Mouse (Mus musculus) c-Kit-positive CD71-positive TER-119-positive erythroid progenitor cells, embryonic 14.5 days (primary cell): ENCODE results near the gene Iars2.
"Not testable (repeated sequence)": the region's sequence is repeated elsewhere in the genome, so short reads cannot be mapped to it uniquely, and the experiment has no call there.

Experiments used
- DNase-seq: peaks from one replicate; pipeline ENCODE4 v3.0.0-alpha.2; 2013; ENCODE audit warnings: low spot score

Gene Iars2

DNA sequence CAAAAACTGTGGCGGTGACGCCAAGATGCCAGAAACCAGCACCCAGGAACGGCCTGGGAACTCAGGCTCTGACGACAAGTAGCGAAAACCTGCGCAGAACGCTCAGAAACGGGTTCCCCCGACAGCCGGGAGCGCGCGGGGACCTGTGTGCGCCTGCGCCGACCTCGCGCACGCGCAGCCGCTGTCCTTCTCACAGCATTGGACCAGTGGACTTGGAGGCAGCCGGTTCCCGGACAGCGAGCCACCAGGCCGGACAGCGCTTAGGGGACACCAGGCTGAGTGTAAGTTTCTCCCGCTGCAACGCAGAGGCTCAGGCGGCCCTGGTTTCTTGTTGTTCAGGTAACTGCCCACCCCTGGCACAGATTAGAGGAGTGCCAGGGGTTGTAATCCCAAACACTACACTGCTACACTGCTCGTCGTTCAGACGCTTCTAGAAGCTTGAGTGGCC is 2.8 kb upstream of the Iars2 start, which contains the start of gene Bpnt1:
Gene Bpnt1, plus strand, starts transcription at position 167 of the 448 bp plus-strand sequence.
- peak; percentile 74 for DNase-seq

DNA sequence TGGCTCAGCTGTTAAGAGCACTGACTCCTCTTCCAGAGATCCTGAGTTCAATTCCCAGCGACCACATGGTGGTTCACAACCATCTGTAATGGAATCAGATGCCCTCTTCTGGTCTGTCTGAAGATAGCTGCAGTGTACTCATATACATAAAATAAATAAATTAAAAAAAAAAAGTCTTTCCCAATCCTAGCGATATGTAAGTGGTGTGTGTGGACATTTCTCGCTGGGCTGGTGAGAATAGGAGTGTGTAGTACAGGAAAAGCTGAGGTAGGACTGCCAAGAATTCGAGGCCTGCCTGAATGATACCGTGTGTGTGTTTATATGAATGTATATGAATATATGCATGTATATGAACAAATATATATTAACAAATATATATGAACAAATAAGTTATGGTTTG is 2.2 kb upstream of the Iars2 start:
- no peak for DNase-seq

- no peak for DNase-seq
Measured at GRCm38 (mm10) chr1:185329851-185330250, 655 bp upstream of the Iars2 start.

DNA sequence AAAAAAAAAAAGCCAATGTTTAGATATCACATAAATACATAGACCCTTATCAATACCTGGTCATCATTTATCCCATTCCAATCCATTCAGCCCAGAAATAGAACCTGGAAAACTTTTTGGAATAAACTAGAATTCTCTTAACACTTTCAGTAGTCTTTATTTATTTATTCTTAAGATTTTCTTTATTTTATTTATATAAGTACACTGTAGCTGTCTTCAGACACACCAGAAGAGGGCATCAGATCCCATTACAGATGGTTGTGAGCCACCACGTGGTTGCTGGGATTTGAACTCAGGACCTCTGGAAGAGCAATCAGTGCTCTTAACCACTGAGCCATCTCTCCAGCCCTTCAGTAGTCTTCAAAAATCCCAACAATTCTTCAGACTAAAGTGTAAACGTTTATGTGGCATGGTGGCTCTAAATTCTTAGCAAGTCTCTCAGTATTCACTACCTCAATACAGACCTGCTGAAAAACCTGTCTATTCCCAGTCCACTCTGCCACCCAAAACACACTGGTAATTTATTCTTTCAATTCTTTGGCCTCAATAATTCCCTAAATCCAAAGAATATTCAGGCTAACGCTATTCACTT is 1.3 kb downstream of the Iars2 start:
- not testable (repeated sequence) for DNase-seq

DNA sequence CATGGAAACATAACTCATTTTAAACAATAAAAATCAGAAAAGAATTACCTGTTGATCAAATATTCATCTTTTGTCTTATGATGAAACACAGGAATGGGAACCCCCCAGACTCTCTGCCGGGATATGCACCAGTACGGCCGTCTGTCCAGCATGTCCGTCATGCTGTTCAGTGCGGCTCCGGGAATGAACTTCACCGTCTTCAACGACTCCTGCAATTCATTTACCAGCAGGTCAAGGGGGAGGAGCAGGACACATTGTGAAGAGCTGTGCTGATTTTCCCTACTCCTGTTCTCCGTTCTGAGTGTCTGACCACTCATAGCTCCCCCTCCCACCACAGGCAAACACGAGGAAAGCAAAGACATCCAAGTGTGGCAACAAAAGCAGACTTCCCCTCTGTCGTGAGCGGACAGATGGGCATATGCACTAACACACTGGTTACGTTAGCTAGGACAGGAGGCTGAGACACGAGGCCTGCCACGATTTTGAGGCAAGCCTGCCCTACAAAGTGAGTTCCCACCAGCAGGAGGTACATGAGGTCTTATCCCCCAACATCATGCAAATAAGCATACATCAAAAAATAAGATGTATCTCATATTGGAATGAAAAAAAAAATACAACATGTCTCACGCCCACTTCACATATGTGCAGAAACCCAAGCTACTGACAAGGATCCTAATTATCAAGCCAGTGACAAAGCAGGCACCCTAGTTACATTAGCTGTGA is 13.2 kb downstream of the Iars2 start:
- DNase-seq = no peak

DNA sequence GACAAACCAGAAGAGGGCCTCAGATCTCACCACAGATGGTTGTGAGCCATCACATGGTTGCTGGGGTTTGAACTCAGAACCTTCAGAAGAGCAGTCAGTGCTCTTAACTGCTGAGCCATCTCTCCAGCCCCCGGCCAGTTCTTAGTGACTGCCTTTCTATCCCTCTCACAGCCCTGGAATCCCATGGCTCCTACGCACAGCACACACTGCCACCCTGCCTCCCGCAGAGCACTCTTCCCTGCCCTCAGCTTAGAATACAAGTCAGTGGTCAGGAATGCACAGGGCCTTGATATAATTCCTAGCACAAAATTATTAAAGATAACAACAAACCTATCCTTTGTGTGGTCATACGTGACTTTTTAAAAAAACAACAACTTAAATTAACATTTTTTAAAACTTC is 14.7 kb downstream of the Iars2 start:
- DNase-seq = no peak

DNA sequence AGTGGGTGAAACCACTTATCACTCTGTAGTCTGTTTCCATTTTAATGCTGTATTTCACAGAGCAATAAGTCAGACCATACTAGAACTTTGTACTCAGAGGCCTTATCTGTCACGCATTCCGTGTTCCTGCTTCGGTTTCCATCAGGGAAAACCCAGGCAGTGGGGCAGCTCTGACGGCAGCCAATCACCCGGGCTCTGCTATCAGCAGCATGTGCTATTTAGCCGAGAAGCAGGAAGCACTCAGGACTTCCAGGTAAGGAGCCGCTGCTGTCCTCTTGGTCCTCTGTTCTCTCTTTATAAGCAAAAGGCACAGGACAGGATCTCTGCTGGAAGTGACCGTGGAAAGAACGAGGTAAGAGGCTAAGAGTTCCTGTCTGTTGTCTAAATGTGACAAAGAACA is 17.2 kb downstream of the Iars2 start:
- DNase-seq = no peak

DNA sequence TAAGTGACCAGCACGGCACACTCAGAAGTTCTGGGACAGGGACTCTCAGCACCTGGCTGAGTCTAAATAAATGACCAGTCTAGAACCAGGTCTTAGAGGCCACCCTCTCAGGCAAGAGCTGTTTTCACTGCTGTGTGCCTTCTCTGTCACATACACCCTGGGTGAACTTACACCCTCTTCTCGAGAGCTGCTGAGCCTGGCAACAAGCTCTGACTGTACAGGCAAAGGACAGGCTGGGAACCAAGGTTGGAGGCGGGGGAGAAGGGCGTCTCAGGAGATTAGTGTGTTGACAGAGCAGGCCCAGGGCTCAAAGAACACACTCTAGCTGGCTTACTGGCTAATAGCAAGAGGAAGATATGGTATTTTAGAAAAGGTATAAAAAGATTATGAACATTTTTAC is 20.3 kb downstream of the Iars2 start:
- DNase-seq = no peak

DNA sequence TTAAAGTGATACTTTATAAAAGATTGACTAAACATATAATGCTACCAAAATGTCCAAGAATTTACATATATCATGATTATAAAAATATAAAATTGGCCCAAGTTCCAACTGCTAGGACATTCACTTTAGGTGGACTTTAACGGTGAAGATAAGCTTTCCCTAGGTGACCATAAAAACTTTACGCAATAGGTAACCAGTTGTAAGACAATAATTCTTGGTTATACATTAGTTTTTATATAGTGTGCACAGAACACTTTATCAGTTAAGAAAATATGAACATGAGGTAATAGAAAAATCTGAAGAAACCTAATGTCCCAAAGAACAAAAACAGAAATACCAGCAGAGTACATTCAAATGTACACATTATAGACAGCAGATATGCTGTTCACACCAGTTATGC is 20.9 kb downstream of the Iars2 start:
- no peak for DNase-seq

DNA sequence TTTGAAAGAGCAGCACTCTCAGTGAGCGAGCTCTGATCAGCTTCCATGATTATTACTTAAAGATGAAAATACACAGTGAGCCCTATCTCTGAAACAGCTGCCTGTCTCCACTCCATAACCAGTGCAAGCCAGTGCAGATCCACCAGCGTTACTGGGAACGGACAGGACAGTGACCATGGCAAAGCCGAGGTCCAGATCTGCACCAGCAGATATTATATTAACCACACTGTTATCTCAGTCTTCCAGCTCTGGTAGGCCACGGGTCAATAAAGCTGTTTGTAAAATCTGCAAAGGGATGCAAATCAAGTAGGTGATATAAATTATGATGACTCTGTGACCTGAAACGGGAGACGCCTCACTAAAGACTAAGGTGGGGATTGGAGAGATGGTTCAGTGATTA is 21.6 kb downstream of the Iars2 start:
- DNase-seq = no peak

GRCm38 (mm10) chr1:185306836-185307235 is 22.4 kb downstream of the Iars2 start:
- DNase-seq = no peak

- DNase-seq = no peak
Measured at GRCm38 (mm10) chr1:185302816-185303215, 26.4 kb downstream of the Iars2 start.

DNA sequence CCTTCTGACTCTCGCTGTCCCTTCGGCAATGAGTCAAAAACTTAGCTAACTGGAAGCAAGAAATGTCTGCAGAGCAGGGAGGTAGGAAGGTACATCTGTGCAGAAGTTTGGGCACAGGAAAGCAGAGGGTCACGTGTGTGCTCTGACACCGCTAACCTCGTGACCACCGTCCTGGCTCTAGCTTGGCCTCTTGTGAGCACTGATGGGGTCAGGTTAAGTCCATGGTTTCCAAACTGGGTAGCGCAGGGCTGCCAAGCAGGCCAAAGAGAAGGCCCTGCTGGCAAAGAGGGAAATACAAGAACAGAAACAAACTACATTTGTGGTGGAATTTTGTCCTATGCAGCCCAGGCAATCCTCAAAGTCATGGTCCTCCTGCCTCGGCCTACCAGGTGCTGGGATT is 30.7 kb downstream of the Iars2 start:
- DNase-seq = no peak

DNA sequence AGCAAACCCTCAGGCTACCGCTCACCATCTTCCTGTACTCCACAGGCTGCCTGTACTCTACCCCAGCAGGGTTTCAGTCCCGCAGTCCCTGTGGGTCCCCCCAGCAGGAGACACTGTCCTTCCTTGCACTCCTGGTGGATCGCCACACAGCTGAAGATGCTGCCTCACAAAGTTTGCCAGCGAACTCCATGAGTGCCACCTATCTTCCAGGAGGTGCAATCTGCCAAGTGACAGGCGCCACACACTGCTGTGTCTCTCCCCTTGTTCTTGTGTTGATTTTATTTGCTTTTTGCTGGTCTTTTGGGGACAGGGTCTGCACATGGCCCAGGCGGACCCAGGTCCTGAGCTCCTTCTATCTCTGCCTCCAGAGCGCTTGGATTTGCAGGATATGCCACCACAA is 32.3 kb downstream of the Iars2 start:
- no peak for DNase-seq

GRCm38 (mm10) chr1:185292646-185293360 is 36.4 kb downstream of the Iars2 start:
- DNase-seq = no peak

DNA sequence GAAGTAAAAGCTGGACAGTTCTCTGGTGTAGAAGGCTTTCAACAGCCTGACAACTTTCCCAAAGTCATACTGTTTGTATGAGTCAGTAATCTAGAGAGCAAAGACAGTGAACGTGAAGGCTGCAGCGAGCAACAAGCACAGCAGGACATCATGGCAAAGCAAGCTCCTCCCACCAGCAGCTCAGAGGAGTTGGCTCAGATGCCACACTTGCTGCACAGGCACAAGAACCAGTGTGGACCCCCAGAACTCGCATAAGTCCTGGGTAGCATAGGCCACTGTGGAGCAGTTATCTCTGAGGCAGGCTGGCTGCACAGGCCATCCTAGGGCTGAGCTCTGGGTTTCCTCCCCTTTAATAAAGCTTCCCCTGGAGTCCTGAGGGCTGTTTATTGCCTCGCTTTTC is 37.9 kb downstream of the Iars2 start:
- DNase-seq = no peak

- DNase-seq = no peak
Measured at GRCm38 (mm10) chr1:185289231-185289630, 40.0 kb downstream of the Iars2 start.

GRCm38 (mm10) chr1:185287066-185287465 is 42.1 kb downstream of the Iars2 start:
- no peak for DNase-seq

DNA sequence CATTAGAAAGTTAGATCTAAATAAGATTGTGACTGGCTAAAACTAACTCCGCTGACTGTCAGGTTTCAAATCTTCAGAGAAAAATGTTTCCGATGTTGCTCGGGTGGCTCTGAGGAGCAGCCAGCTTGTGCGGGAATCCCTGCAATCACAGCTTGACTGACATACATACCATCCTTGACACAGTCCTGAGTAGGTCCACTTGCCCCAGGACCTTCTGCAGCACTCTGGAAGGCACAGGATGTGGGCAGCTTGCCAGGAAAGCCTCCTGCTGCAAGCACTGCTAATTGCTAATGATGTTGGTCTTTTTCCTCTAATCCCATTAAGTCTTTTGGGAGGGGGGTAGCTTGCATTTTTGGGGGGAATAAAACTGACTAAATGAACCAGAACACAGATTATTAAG is 44.0 kb downstream of the Iars2 start:
- DNase-seq = no peak

DNA sequence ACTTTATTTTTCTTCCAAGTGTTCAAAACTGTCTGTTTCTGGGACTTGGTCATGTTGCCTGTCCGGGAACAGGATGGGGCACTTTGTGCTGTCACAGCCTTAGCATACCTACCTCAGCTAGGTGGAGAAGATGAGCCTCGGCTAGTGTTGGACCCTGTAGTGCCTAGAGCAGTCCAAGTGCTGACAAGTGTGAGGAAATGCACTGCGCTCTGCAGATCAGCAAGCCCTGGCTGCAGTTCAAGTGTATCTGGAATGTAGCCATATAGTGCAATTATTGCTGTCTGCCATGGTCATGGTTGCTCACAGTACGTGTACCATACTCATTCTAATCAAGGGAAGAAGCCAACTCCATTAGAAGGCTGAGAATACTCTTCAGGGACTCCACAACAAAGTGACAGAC is 44.5 kb downstream of the Iars2 start:
- DNase-seq = no peak

DNA sequence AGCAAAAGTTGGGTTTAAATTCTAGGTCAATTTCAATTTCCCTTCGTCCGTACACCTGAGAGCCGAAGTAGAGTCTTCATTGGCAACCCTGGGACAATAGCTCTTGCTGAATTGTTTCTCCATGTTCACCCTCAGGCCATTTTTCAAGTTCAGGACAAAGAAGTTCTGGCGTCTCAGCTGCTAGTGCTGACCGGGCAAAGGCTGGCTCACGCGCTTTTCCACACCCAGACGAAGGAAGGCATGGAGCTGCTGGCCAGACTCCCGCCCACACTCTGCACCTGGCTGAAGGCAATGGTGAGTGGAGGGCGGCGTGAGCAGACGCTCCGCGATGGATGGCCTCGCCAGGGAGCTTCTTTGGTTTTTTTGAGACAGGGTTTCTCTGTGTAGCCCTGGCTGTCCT is 45.9 kb downstream of the Iars2 start:
- DNase-seq = no peak

DNA sequence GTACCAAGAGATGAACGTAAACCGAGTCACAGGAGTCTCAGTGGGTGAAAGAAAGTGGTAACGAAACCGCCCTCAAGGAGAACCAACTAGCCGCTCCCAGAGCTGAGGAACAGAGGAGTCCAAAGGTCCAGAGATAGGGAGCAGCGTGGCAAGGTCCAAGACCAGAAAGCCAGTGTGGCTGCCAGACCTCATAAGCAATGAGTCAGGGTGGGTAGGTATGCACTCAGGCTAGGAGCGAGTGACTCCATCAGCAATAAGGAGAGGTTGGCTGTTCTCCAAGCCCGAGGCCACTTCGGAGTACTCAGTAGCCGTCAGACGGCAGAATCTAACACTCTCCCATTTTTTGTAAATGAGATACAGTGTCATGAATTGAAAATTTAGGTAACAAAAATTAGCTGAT is 46.4 kb downstream of the Iars2 start:
- no peak for DNase-seq

DNA sequence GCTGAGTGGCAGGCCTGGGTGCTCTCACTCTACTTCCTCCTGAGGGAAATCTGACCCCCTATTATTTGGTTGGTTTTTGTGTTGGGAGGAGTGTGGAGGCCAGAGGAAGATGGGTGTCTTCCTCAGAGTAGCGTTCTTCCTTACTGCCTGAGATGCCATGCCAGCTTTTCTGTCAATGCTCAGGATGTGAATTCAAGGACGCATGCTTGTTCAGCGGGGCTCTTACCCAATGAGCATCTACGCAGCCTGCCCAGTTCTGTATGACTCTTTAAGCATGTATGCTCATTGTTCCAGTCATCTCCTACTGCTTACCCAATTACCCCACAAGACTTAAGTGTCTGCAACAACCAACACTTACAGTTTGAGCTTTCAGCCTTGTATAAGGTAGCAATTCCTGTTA is 48.6 kb downstream of the Iars2 start:
- DNase-seq = no peak
